Mouse (Mus musculus): ENCODE measurements around the gene Acot6. TPM values are rescaled to one million over a fixed set of nuclear protein-coding genes. Genes with fewer than 3 reads are reported as not detected.

Acot6 gene
- polyA plus RNA-seq, 1 experiment from 2014 or later: 1.2 TPM

DNA sequence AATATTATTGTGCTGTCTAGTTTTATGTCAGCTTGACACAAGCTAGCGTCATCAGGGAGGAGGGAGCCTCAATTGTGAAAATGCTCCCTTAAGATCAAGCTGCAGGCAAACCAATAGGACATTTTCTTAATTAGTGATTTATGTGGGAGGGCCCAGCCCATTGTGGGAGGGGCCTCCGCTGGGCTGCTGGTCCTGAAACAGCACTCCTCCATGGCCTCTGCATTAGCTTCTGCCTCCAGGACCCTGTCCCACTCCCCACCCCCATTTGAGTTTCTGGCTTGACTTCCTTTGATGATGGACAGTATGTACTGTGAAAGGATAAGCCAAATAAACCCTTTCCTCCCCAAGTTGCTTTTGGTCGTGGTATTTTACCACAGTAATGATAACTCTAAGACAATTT, 6.6 kb downstream of the Acot6 start:
- ATAC-seq (ENCODE audit: insufficient number of reproducible peaks, insufficient read depth, low FRiP score, low TSS enrichment): no peak
- Histone ChIP-seq H3K4me3 (no peak overlapping the region), H3K9ac (no peak overlapping the region), H3K4me1 (no peaks in the 10 kb centered on the region), H3K27me3 (no peaks in the 10 kb centered on the region), H3K4me2 (replicated peaks) (no peak overlapping the region), H3K9me3 (no peaks in the 10 kb centered on the region), H3K36me3 (no peaks in the 10 kb centered on the region), H3K27ac (no peak overlapping the region)
- 72% methylated on average over 3 of the region's 3 CpGs for WGBS

DNA sequence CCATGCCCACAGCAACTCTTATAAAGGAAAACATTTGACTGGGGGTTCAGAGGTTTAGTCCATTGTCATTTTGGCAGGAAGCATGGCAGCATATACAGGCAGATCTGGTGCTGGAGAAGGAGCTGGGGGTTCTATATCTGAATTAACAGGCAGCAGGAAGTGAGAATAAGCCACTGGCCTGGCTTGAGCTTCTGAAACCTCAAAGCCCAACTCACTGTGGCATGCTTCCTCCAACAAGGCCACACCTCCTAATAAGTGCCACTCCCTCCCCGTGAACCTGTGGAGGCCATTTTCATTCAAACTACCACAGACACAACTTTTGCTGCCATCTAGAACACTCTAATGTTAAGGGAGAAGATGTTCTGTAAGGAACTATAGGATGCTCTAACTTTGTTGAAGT, 7.2 kb downstream of the Acot6 start:
- no peaks in the 10 kb centered on the region for H3K4me1 ChIP-seq
- WGBS: 91% methylated on average over 1 of the region's 1 CpGs
- no peak overlapping the region for H3K4me2 ChIP-seq (replicated peaks)
- H3K27me3 ChIP-seq: no peaks in the 10 kb centered on the region
- H3K9ac ChIP-seq: no peak overlapping the region
- no peak overlapping the region for H3K4me3 ChIP-seq
- no peaks in the 10 kb centered on the region for H3K9me3 ChIP-seq
- H3K27ac ChIP-seq: no peak overlapping the region
- H3K36me3 ChIP-seq: no peaks in the 10 kb centered on the region
- no peak for ATAC-seq (ENCODE audit: insufficient number of reproducible peaks, insufficient read depth, low FRiP score, low TSS enrichment)

DNA sequence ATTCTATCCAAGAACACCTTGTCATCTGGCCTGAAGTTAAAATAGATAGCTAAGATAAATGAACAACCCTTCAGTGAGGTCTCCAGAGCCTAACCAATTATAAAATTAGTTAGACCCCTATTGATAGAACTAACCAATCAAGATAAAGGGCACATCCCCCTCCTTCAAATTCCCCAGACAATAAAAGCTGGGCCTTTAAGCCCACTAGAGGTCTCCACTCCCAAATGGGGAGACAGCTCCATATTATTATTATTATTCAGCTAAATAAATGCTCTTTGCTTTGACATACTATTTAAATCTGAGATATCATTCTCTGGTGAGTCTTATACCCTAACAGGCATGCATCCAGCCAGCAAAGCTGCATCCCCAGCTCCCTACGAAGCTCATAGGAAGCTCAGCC, 9.5 kb downstream of the Acot6 start:
- WGBS: 71% methylated on average over 1 of the region's 1 CpGs
- peaks cover 3% of the 10 kb centered on the region; the same call in 1 of the 2 replicates for H3K4me1 ChIP-seq
- H3K27me3 ChIP-seq: no peaks in the 10 kb centered on the region
- H3K9me3 ChIP-seq: no peaks in the 10 kb centered on the region
- H3K36me3 ChIP-seq: no peaks in the 10 kb centered on the region
- no peak overlapping the region for H3K4me2 ChIP-seq (replicated peaks)
- H3K4me3 ChIP-seq: no peak overlapping the region
- no peak overlapping the region for H3K27ac ChIP-seq
- H3K9ac ChIP-seq: no peak overlapping the region
- no peak for ATAC-seq (ENCODE audit: insufficient number of reproducible peaks, insufficient read depth, low FRiP score, low TSS enrichment)

DNA sequence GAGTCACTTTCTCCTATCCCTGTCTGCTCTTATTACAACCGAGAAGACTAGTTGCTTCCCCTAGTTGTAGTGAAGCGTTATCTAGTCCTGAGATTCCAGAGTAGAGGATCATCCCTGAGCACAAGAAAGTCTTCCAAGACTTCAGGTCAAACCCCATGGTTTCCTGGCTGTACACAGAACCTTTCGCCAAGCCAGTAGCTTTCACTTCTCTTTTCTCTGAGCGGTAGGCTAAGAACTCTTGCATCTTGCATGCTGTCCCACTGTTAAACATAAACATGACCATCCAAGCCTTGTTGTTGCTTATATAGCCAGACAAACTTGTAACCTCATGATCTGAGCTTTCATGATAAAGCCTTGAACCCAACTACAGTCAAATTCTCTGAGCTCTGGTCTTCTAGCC, 10.4 kb downstream of the Acot6 start:
- Histone ChIP-seq H3K9me3 (no peaks in the 10 kb centered on the region), H3K27me3 (no peaks in the 10 kb centered on the region), H3K27ac (no peak overlapping the region), H3K9ac (no peak overlapping the region), H3K4me2 (replicated peaks) (no peak overlapping the region), H3K36me3 (no peaks in the 10 kb centered on the region), H3K4me3 (no peak overlapping the region), H3K4me1 (peaks cover 8% of the 10 kb centered on the region; the same call in 1 of the 2 replicates)
- WGBS: 85% methylated on average over 4 of the region's 4 CpGs
- ATAC-seq (ENCODE audit: insufficient number of reproducible peaks, insufficient read depth, low FRiP score, low TSS enrichment): no peak

DNA sequence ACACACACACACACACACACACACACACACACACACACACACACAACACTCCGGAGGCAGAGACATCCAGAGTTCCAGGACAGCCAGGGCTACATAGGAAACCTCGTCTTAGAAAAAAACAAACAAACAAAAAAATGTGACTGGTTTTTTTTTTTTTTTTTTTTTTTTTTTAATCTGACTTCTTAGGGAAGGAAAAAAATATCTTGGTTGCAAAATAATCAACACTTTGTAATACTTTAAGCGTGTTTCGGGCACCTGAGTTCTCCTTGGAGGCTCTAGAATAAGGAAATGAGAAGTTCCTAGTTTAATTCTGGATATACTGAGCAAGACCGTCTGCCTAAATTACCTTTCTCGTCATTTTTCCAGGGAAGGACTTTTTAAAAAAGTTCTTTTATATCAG, 13.2 kb downstream of the Acot6 start:
- peak overlapping the region; percentile 72 for H3K4me3 ChIP-seq
- no peaks in the 10 kb centered on the region for H3K36me3 ChIP-seq
- no peak overlapping the region for H3K27ac ChIP-seq
- 57% methylated on average over 6 of the region's 6 CpGs for WGBS
- peak overlapping the region; percentile 75 for H3K4me2 ChIP-seq (replicated peaks)
- H3K4me1 ChIP-seq: peaks cover 8% of the 10 kb centered on the region; the same call in 1 of the 2 replicates
- H3K27me3 ChIP-seq: no peaks in the 10 kb centered on the region
- H3K9me3 ChIP-seq: no peaks in the 10 kb centered on the region
- ATAC-seq (ENCODE audit: insufficient number of reproducible peaks, insufficient read depth, low FRiP score, low TSS enrichment): no peak
- H3K9ac ChIP-seq: peak overlapping the region; percentile 59; the same call in 1 of the 2 replicates

DNA sequence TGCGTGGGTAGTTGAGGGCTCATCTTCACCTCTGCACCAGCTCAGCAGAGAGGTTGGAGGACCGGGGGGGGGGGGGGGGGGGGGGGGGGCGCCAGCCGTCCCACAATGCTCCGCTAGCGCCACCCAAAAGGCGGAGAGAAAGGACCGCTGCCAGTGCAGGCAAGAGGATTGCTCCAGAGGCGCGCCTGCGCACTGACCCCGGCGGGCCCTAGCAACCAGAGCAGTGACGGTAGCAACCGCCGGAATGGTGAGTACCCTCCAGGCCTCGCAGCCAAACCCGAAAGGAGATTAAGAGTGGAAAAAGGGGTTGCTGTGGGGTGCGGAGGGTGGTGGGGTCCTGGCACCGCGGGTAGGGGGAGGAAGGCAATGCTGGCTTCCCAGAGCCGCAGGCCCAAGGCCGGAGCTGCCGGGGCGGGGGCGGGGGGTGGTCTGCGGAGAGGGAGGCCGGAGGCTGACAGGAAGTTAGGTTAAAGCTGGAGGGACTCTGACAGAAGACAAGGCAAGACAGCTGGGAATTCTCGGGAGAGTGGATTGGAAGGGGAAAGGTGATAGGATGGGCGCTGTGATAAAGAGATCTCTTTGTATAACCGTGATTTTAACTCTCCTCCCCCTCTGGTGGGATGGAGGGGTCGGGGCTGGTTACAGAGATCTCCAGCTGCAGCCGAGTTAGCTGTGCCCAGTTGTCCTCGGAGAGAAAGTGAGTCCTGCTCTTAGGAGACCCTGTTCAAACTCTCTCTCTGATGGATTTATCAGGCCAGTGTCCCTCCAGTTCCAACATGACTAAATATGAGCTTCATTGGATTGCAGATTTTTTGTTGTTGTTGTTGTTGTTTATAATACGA, 13.9 kb downstream of the Acot6 start, which contains the start of gene Dnal1:
Gene Dnal1, plus strand, starts transcription at position 214 of the 842 bp plus-strand sequence.
- no peaks in the 10 kb centered on the region for H3K9me3 ChIP-seq
- no peaks in the 10 kb centered on the region for H3K27me3 ChIP-seq
- peak; percentile 94 for ATAC-seq (ENCODE audit: insufficient number of reproducible peaks, insufficient read depth, low FRiP score, low TSS enrichment)
- WGBS: 2% methylated on average over 29 of the region's 35 CpGs
- peak within 1 kb of the TSS; percentile 72; the same call in 1 of the 2 replicates for H3K27ac ChIP-seq
- H3K4me1 ChIP-seq: peaks cover 8% of the 10 kb centered on the region; the same call in 1 of the 2 replicates
- peak within 1 kb of the TSS; percentile 75 for H3K4me2 ChIP-seq (replicated peaks)
- no peaks in the 10 kb centered on the region for H3K36me3 ChIP-seq
- peak within 1 kb of the TSS; percentile 59 for H3K9ac ChIP-seq
- H3K4me3 ChIP-seq: peak within 1 kb of the TSS; percentile 72

DNA sequence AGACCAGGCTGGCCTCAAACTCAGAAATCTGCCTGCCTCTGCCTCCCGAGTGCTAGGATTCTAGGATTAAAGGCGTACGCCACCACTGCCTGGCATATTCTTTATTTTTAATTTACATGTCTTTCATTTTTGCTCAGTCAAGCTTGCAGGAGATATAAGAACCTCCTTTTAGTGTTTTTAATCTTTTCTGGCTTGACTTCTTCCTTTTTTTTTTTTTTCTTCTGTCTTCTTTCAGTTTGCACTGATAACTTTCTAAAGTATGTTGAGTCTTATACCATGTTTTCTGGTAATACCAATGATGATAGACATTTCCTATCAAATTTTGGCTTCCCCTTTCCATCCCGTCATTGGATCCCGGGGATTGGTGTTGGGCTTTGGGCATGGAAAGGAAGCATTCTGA, 19.1 kb downstream of the Acot6 start:
- Histone ChIP-seq H3K27ac (no peak overlapping the region), H3K4me2 (replicated peaks) (no peak overlapping the region), H3K36me3 (no peaks in the 10 kb centered on the region), H3K4me3 (no peak overlapping the region), H3K9me3 (no peaks in the 10 kb centered on the region), H3K9ac (no peak overlapping the region), H3K27me3 (no peaks in the 10 kb centered on the region), H3K4me1 (peaks cover 8% of the 10 kb centered on the region; the same call in 1 of the 2 replicates)
- WGBS: 92% methylated on average over 5 of the region's 5 CpGs
- ATAC-seq (ENCODE audit: insufficient number of reproducible peaks, insufficient read depth, low FRiP score, low TSS enrichment): no peak

DNA sequence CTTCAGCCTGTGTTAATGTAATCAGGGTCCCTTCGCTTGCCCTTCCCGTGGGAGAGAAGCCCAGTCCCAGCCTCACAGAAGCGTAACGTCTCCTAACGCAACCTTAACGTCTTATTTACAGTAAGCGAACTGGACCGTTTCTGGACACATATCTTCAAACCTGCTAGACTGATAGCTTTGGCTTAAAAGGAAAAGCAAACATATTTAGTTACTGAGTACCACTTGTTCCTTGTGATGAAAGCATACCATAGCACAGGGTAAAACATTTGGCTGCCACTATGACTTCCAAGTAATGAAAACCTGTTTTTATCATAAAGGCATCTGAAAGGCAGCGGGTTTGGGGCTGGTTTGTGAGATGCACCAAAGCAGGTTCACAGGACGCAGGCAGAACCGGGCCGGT, 25.4 kb downstream of the Acot6 start:
- Histone ChIP-seq H3K27me3 (no peaks in the 10 kb centered on the region), H3K36me3 (peaks cover 28% of the 10 kb centered on the region), H3K4me2 (replicated peaks) (no peak overlapping the region), H3K4me3 (no peak overlapping the region), H3K9me3 (no peaks in the 10 kb centered on the region), H3K9ac (no peak overlapping the region), H3K4me1 (no peaks in the 10 kb centered on the region), H3K27ac (no peak overlapping the region)
- ATAC-seq (ENCODE audit: insufficient number of reproducible peaks, insufficient read depth, low FRiP score, low TSS enrichment): no peak
- WGBS: 71% methylated on average over 12 of the region's 12 CpGs

DNA sequence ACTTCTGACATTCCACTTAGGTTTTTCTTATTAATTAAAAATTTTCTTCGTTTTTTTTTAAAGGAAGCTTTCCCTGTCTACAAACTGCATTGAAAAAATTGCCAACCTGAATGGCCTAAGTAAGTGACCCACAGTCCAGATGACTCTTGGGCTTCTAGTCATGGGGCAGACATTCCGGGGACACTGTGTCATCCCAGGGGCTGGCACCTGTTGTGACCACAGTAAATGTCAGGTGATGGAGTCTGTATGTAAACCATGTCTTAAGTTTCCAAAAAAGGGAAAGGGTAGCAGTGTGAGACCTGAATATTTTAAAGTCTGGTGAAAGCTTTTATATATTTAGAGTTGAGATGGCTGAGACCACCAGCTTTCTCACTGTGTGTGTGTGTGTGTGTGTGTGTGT, 26.4 kb downstream of the Acot6 start:
- WGBS: 76% methylated on average over 2 of the region's 2 CpGs
- Histone ChIP-seq H3K9ac (no peak overlapping the region), H3K27me3 (no peaks in the 10 kb centered on the region), H3K36me3 (peaks cover 35% of the 10 kb centered on the region), H3K4me2 (replicated peaks) (no peak overlapping the region), H3K4me3 (no peak overlapping the region), H3K27ac (no peak overlapping the region), H3K4me1 (no peaks in the 10 kb centered on the region), H3K9me3 (no peaks in the 10 kb centered on the region)
- ATAC-seq (ENCODE audit: insufficient number of reproducible peaks, insufficient read depth, low FRiP score, low TSS enrichment): no peak

DNA sequence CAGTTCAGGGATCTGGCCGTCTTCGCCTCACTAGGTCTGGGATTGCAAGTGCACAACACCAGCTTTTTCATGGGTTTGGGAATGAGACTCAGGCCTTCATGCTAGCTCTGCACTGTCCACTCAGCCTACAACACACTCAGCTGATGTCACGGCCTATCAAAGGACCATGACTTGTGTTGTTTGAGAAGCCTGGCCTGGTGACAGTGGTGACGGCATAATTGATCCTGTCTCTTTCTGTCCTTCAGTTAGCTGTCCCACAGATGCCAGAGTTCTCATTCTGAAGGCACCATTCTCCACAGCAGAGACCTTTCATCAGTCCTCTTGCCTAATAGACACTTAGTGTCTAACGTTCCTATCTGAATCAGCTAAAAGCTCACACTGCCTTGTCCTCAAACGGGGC, 28.1 kb downstream of the Acot6 start:
- Histone ChIP-seq H3K9me3 (no peaks in the 10 kb centered on the region), H3K4me2 (replicated peaks) (no peak overlapping the region), H3K27ac (no peak overlapping the region), H3K27me3 (no peaks in the 10 kb centered on the region), H3K4me1 (no peaks in the 10 kb centered on the region), H3K9ac (no peak overlapping the region), H3K36me3 (peaks cover 39% of the 10 kb centered on the region), H3K4me3 (no peak overlapping the region)
- no peak for ATAC-seq (ENCODE audit: insufficient number of reproducible peaks, insufficient read depth, low FRiP score, low TSS enrichment)
- 94% methylated on average over 6 of the region's 6 CpGs for whole genome bisulfite sequencing

DNA sequence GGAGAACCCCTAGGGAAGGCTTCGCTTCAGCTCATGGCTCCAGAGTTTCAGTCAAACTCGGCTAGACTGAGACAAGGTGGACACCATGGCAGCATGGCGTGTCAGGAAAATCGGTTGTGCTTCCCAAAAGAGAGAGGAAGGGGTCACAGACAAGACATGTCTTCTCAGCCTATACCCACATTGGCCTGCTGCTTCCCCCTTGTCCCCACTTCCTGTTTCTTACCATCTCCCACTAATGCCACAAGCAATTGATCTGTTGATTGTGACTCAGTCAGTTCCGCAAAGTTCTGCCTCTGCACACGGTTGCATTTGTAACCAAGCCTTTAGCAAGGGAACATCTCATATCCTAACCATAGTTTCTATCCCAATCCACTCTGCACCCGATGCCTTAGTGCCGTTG, 29.5 kb downstream of the Acot6 start:
- ATAC-seq (ENCODE audit: insufficient number of reproducible peaks, insufficient read depth, low FRiP score, low TSS enrichment): no peak
- H3K4me3 ChIP-seq: no peak overlapping the region

DNA sequence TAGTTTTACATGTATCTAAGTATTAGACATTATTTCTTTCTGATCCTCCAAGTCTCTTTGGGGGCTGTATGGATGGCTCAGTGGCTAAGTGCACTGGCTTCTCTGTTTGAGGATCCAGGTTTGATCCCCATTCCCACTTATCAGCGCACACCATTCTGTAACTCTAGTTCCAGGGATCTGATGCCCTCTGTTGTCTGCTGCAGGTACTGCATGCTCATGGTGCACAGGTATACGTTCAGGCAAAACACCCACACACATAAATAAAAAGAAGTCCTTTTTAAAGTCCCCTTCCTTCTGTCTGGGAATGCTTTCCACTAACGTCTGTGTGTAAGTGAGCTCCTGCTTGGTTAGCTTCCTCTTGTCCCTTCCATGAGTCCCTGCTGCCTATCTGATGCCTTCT, 31.8 kb downstream of the Acot6 start:
- Histone ChIP-seq H3K27ac (no peak overlapping the region), H3K9ac (no peak overlapping the region), H3K4me1 (no peaks in the 10 kb centered on the region), H3K9me3 (no peaks in the 10 kb centered on the region), H3K4me2 (replicated peaks) (no peak overlapping the region), H3K27me3 (no peaks in the 10 kb centered on the region), H3K4me3 (no peak overlapping the region), H3K36me3 (peaks cover 38% of the 10 kb centered on the region)
- no peak for ATAC-seq (ENCODE audit: insufficient number of reproducible peaks, insufficient read depth, low FRiP score, low TSS enrichment)
- 70% methylated on average over 3 of the region's 3 CpGs for WGBS

More for the DNA sequence above, 29.5 kb downstream of the Acot6 start:
- Histone ChIP-seq H3K27me3 (no peaks in the 10 kb centered on the region), H3K9me3 (no peaks in the 10 kb centered on the region), H3K9ac (no peak overlapping the region), H3K27ac (no peak overlapping the region), H3K4me1 (no peaks in the 10 kb centered on the region), H3K4me2 (replicated peaks) (no peak overlapping the region), H3K36me3 (peaks cover 39% of the 10 kb centered on the region)
- WGBS: 88% methylated on average over 8 of the region's 8 CpGs
